Mouse (Mus musculus): Measurements from ENCODE around the gene Snx33.

GRCm38 (mm10) chr9:56882283-56882682, 45.9 kb downstream of the Snx33 start:
- TF ChIP-seq CTCF (conservative IDR thresholded peaks at IDR 0.05; ENCODE audit: low read length) (no peak), NANOG (IDR thresholded peaks at IDR 0.05; ENCODE audit: borderline replicate concordance, low read length) (no peak), POU5F1 (IDR thresholded peaks at IDR 0.05; ENCODE audit: borderline replicate concordance, low read length) (no peak)
